Mouse (Mus musculus) mouse trophoblast stem cell (cell line): Measurements from ENCODE around the gene Kif17.

Source experiments
- in situ Hi-C, 2 experiments: fragments of 300-500 bp; cut with MseI, MboI; formaldehyde crosslinking; loops; 2 replicates in 1 of 2; 3 replicates in 1 of 2; pipeline ENCODE4 v1.15.1; 2025

The Kif17 gene

DNA sequence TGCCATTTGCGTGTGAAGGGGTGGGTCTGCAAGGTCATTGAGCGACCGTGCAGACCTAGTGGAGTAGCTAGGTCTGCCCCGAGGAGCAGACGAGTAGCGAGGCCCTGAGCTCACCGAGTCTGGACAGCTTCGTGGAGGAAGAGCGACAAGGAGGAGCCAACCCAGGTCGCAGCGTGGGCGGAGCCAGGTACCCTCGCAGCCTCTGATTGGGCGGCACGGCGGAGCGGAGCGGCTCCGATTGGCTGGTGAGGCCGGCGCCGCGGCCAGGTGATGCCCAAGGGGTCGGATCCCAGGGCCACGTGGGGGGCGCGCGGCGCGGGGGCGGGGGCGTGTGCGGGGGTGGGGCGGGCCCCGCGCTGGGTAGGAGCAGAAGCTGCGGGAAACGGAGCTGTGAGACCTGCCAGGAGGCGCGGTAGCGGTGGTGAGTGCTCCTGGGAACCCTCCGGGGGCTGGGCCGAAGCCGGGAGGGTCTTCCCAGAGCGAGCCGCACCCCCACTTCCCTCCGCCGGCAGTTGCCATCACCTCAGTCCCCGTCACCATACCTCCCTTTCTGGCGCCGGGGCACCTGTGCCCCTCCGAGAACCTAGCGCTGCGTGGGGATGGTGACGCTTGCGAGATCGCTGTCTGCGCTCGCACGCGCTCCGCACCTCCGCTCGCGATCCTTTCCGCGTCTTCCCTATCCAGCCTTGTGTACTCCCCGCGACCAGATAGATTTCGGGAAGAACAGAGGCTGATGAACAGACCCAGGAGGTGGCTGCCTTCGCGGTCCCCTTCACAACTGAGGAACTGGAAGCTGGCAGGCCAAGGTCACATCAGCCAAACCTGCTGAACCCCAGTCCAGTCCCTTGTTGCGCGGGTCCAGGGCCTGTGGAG is at the start of gene Kif17, which contains the start of gene Sh2d5:
Kif17 (plus strand) TSS at position 348 of the 873 bp plus-strand sequence.
Sh2d5 (plus strand) TSS at position 316 of the 873 bp plus-strand sequence.
- in situ Hi-C loops, result no loop called here

DNA sequence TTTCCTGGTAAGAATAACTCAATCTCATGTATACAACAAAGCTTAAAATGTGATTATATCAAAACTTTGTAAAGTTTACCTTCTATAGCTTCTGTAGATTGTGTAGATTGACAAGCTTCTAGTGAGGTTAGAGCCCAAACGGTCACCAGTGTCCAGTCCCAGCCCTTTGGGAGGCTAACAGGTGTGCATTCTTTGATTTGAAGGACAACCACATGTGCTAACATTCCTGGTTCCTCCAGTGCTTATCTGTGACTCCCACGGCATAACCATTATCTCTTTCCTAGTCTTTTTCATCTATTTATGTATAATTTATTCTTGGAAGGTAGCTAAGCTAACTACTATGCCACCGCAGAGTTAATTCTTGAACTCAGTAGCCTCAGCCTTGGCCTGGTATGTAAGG is 49.5 kb upstream of the Kif17 start:
- in situ Hi-C loops, result no loop called here

DNA sequence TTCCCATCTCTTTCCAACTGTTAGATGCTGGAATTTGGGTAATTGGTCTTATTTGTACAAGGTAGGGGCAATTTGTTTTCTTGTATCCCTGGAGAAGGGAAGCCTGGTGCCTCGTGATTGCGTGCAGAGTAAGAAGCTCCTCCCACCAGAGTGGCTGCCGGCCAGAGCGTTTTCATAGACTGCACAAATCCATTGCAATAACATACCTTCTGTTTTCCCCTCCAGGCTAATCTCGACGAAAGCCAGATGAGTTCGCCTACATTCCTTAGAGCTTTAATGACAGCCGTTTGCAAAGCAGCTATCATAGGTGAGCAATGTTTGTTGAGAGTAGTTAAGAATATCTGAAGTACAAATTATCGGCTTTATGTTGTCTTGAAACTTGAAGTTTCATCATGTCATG is 48.5 kb upstream of the Kif17 start:
- in situ Hi-C loops, result no loop called here

DNA sequence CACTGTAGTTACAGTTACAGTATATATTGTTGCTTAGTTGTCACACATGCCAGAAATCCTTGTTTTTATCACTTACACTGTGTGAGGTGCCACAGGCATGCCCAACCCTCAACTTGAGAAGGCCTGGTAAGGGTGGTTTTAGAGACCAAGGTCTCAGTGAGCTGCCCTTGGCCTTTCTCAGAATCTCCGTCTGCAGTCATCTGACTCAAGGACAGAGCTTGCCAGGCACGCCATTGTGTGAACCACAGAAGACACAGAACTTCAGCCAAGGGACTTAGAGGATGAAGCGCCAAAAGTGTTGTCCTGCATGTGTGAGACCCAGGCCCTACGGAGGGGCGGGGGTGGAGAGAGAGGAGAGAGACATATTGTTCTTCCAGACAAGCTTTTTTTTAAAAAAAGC is 40.1 kb upstream of the Kif17 start:
- in situ Hi-C loops, result no loop called here

- in situ Hi-C loops, result no loop called here
These were observed 36.4 kb upstream of the Kif17 start for GRCm38 (mm10) chr4:138213861-138214260.

DNA sequence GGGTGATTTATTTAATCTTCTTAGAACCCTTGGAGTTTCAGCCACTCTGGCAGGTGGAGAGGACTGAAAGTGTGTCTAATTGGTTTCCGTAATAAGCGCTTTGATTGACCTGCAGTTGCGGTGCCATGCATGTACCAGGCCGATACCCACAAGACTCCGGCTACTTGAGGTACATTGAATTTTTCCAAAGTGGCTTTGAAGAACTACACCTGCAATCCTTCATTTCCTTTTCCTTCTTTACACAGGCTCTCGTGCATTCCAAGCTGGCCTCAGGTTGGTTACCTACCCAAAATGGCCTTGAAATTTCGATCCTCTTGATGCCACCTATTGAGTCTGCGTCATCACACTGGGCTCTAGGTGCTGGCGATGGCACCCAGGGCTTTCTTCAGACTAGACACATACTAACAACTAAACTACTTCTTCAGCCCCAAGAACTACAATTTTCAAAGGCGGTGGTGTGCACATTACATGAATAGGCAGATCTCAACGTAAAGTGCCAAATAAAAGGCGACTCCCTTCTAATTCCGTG is 34.5 kb upstream of the Kif17 start:
- in situ Hi-C loops, result no loop called here

DNA sequence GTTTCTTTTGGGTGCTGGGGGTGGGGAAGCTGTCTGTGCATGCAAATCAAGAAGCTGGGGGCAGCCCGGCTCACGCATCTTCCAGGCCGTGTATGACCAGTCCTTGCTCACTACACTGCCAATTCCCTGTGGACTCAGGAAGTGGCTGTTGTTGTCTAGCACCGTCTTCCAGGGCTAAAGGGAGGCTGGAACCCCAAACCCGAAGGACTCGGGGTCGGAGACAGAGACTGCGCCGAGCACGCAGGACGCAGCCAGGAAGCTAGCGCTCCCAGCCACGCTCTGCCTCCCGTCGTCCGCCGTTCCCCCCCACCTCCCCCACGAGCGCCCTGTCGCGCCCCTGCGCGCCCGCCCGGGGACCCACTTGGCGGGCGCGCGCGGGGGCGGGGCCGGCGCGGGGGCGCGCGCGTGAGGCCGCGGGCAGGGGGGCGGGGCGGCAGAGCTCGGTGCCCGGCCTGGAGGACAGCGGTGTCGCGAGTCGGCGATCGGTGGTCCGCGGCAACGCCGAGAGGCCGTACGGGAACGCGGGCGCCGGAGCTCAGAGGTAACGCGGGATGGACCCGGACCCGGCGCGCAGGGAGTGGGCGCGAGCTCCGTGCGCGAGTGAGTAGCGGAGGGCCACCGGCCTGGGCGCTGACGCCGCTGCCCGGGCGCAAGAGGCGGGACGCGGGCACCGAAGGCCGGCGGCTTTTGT is 33.9 kb upstream of the Kif17 start, which contains the start of gene Hp1bp3:
Hp1bp3 (plus strand) TSS at position 97 of the 691 bp plus-strand sequence.
- in situ Hi-C loops, result no loop called here

- in situ Hi-C loops, result no loop called here
These were observed 33.3 kb upstream of the Kif17 start for GRCm38 (mm10) chr4:138216891-138217392.

DNA sequence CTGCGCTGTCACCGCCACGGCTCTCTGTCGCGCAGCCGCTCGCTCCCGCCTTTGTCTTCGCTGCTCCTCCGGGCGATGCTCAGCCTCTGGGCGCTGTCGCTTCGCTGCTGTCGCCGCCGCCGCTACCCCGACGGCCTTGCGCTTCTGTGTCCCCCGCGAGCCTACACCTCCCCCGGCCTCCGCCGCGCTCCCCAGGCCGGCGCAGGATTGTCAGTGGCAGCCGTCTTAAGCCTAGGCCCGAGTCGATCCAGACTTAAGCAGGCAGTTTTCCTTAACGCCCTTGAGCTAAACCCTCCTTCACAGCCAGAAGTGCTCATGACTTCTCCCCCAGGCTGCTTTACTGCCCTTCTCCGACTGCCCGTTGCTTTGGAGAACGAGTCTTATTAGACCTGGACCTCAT is 32.8 kb upstream of the Kif17 start:
- in situ Hi-C loops, result no loop called here

- in situ Hi-C loops, result no loop called here
These were observed 32.1 kb upstream of the Kif17 start for GRCm38 (mm10) chr4:138217951-138218685.

DNA sequence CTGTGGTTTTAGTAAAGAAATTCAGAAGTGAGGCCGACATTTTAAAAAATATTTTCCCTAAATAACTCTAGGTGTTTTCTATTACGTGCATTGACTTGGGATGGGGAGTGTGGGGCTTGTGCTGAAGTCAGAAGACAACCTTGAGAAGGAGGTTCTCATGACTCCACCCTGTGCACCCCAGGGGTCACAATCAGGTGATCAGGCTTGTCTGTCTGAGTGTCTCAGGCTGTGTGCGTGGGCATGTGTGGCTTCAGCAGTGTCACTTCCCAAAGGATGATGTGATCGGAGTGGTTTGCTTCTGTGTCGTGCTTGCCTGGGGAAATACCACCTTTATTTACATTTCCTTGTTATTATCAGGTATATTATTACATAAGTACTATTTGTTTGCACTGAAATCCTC is 30.9 kb upstream of the Kif17 start:
- in situ Hi-C loops, result no loop called here

DNA sequence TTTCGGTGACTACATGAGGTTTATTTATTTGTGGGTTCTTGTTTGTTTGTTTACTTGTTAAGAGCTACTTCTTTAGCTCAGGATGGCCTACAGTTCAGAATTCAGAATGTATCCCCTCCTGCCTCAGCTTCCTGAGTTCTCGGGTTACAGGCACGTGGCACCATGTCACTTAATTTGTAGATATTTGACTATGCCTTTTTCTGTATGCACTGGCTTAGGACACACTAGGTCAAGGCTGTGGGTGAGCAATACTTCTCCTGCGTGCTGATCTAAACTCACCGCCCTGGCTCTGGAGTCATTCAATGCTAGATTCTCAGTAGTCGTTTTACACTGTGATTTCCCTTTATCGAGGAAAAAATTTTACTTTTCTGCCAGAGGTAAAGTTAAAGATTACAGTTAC is 29.5 kb upstream of the Kif17 start:
- in situ Hi-C loops, result no loop called here

- in situ Hi-C loops, result no loop called here
These were observed 28.8 kb upstream of the Kif17 start for GRCm38 (mm10) chr4:138221406-138221805.

DNA sequence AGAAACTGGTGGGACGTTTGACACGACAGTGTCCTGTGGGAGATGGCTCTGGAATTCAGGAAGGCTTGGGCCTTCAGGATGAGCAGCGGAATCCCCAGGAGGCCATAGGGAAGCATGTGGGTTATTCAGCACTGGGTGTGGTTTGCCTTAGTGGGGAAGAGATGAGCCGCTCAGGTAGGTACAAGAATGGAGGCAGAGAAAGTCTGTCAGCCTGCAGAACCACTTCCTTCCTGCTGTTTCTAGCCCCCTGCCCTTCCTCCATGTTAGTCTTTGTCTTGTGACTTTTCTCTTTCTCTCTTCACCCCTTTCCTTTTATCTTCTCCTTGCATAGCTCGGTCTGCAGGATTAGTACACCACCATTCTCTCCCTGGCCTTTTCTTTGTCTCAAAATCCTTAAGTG is 27.8 kb upstream of the Kif17 start:
- in situ Hi-C loops, result no loop called here

GRCm38 (mm10) chr4:138223623-138224022 is 26.6 kb upstream of the Kif17 start:
- in situ Hi-C loops, result no loop called here

GRCm38 (mm10) chr4:138246756-138247665 is 3.2 kb upstream of the Kif17 start:
- in situ Hi-C loops, result no loop called here

DNA sequence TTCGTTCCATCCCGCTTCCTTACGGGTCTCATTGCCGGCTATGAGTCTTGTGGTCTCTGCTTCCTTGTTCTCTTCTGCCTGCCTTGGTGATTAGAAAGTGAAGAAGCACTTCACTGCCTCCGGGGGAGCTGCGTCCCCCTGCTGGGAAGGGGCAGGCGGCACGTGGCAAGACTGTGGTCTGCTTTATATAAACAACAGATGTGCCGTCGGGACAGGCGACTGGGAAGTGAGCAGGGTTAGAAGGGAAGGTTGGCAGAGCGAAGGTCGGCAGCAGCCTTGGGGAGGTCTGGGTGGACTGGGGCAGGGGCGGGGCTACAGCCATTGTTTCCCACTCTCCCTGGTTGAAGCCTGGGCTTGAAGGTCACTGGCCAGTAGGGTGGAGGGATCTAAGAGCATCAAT is 1.6 kb downstream of the Kif17 start:
- in situ Hi-C loops, result no loop called here

- in situ Hi-C loops, result no loop called here
These were observed 2.0 kb downstream of the Kif17 start for GRCm38 (mm10) chr4:138252231-138252630.

DNA sequence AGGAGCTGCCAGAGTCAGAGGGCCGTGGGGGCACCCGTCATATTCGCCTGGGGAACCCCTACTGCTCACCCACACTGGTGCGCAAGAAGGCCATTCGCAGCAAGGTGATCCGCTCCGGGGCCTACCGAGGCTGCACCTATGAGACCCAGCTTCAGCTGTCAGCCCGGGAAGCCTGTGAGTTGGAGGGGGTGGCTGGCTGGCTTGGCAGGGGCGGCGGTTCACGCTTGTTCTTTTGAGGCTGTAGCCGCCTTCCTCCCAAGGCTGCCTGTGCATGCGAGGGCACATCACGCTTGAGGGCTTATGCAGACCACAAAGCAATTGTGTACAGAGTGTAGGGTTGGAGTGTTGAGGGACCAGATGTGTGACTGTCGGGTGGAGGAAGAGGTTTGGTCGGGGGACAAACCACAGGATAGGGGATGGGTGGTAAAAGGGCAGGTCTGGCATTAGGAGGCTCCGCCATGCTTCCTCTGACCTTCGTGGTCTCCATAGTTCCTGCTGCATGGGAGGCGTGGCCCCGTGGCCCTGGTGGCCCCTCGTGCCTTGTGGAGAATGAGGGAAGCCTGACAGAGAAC is 7.0 kb downstream of the Kif17 start:
- in situ Hi-C loops, result no loop called here

DNA sequence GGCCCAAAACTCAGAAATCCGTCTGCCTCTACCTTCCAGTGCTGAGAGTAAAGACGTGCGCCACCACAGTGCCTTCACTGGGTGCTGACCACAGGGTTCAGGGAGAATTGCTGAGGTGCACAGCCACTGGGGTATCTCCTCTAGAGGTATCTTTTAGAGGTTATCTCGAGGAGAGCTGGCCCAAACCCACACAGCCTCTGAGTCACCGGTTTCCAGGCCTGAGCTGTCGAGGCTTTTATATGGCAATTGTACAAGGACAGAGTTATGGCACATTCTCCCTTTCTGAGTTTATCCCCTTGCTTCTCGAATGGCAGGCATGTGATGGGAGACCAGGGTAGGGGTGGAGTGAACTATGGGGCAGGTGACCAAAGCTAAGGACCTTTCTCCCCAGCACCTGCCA is 8.4 kb downstream of the Kif17 start:
- in situ Hi-C loops, result no loop called here
